In genomic region chr1:183248144-183248543, GRCm38 (mm10) we compare ENCODE assay signal across 12 mouse cellular contexts.
"Had no signal": no experiment of that assay in that cellular context is flagged by ENCODE, and none has a peak within 500 bp of the region (broad histone marks: within the 10 kb centered on the region; RNA-seq: fewer than 3 reads in every experiment).

No protein-coding gene starts in this region.

- ATAC-seq: lung, postnatal 0 days had no signal

- H3K36me3 ChIP-seq: kidney, embryonic 15.5 days; limb, embryonic 10.5 days; midbrain, embryonic 12.5 days; neural tube, embryonic 12.5 days had no signal

- DNase-seq: kidney, adult 2 months; kidney, postnatal 14 days; lung, adult 2 months; lung, postnatal 36 days; retina, postnatal 1 day; thymus, postnatal 36 days had no signal

- H3K9me3 ChIP-seq: kidney, embryonic 15.5 days; limb, embryonic 10.5 days; midbrain, embryonic 12.5 days had no signal

- H3K27ac ChIP-seq: kidney, embryonic 15.5 days; left cerebral cortex, adult 2 months; limb, embryonic 10.5 days; midbrain, embryonic 12.5 days; neural tube, embryonic 12.5 days had no signal

- H3K27me3 ChIP-seq: kidney, embryonic 15.5 days; midbrain, embryonic 12.5 days; neural tube, embryonic 12.5 days had no signal

- H3K9ac ChIP-seq: kidney, embryonic 15.5 days; midbrain, embryonic 12.5 days; neural tube, embryonic 12.5 days had no signal

- H3K4me3 ChIP-seq: kidney, embryonic 15.5 days; left cerebral cortex, adult 2 months; limb, embryonic 10.5 days; midbrain, embryonic 12.5 days; neural tube, embryonic 12.5 days had no signal

- H3K4me1 ChIP-seq: neural tube, embryonic 12.5 days had no signal

- H3K4me2 ChIP-seq: kidney, embryonic 15.5 days; midbrain, embryonic 12.5 days; neural tube, embryonic 12.5 days had no signal
